Mouse (Mus musculus) macrophage (primary cell): ENCODE data around the gene Rgl2. TPM values are rescaled to one million over a fixed set of nuclear protein-coding genes. Genes with fewer than 3 reads are reported as not detected.
A peak's percentile ranks its signal among the peaks of the same experiment; 100 is the strongest.
"Not testable (repeated sequence)": the region's sequence is repeated elsewhere in the genome, so short reads cannot be mapped to it uniquely, and the experiment has no call there.

Source experiments
- H3K27ac ChIP-seq: fragments of 350-480 bp; formaldehyde crosslinking; 2 replicates; pipeline ENCODE4 v1.9.0; 2021
- H3K36me3 ChIP-seq: fragments of 350-480 bp; formaldehyde crosslinking; 2 replicates; pipeline ENCODE4 v1.9.0; 2021; ENCODE audit errors: inconsistent target
- H3K4me3 ChIP-seq: fragments of 350-480 bp; formaldehyde crosslinking; 2 replicates; pipeline ENCODE4 v1.9.0; 2021; ENCODE audit errors: inconsistent target
- H3K79me2 ChIP-seq: fragments of 350-480 bp; formaldehyde crosslinking; 2 replicates; pipeline ENCODE4 v1.9.0; 2021; ENCODE audit errors: inconsistent target
- WGBS: methylation state at CpG from one replicate; pipeline ENCODE4 v1.1.7; 2026; ENCODE audit warnings: inconsistent platforms; ENCODE audit not compliant: missing documents; 5-methylcytosine and 5-hydroxymethylcytosine counted together
- polyA plus RNA-seq: library from polyadenylated mRNA; stranded (reverse); fragments of 250-400 nt; gene quantifications from 3 replicates; pipeline ENCODE4 v1.2.4, GENCODE M21; 2018; ENCODE audit warnings: inconsistent platforms
- total RNA-seq, 78 experiments: library from RNA; depleted of rRNA; stranded (reverse); fragments of 250-400 nt; gene quantifications; 1 replicate in 9 of 78; 2 replicates in 24 of 78; 3 replicates in 43 of 78; 4 replicates in 2 of 78; pipeline ENCODE4 v1.2.4; 2018; ENCODE audit warnings: inconsistent platforms in 56 of 78

Rgl2 gene
- 1,000 to 10,000 TPM in 5 of 26 experiments, 100 to 1,000 TPM in 21; 361 to 1,491 (median 730) TPM for total RNA-seq (2018; cell fraction: chromatin; rRNA removed)
- total RNA-seq (2018; cell fraction: cytosol; rRNA removed), result 10 to 100 TPM; 16.2 to 93.6 (median 48.0) TPM
- 100 to 1,000 TPM; 102 to 712 (median 325) TPM for total RNA-seq (2018; cell fraction: nucleus; rRNA removed)
- polyA plus RNA-seq, result 36.9 to 101 TPM (median 53.4 TPM) in 3 replicates

GRCm38 (mm10) chr17:33929371-33930279 lies at the start of gene Rgl2:
Rgl2 (plus strand) TSS chr17:33929543.
- peak within 1 kb of the TSS; percentile 83 for H3K4me3 ChIP-seq
- H3K27ac ChIP-seq, result peak within 1 kb of the TSS; percentile 98
- H3K36me3 ChIP-seq, result peaks cover 56% of the 10 kb centered on the region
- peaks cover 86% of the 10 kb centered on the region for H3K79me2 ChIP-seq
- under 1% methylated on average over 61 of the region's 80 CpGs for WGBS

GRCm38 (mm10) chr17:33884320-33884719 lies 45.0 kb upstream of the Rgl2 start:
- not testable (repeated sequence) for H3K4me3 ChIP-seq, H3K36me3 ChIP-seq, H3K27ac ChIP-seq
- H3K79me2 ChIP-seq, result peaks cover 39% of the 10 kb centered on the region
- 90% methylated on average over 5 of the region's 11 CpGs for WGBS

GRCm38 (mm10) chr17:33887802-33888201 lies 41.5 kb upstream of the Rgl2 start:
- 88% methylated on average over 2 of the region's 2 CpGs for WGBS
- not testable (repeated sequence) for H3K27ac ChIP-seq, H3K36me3 ChIP-seq, H3K4me3 ChIP-seq
- H3K79me2 ChIP-seq, result peaks cover 47% of the 10 kb centered on the region

GRCm38 (mm10) chr17:33888230-33888629 lies 41.1 kb upstream of the Rgl2 start:
- not testable (repeated sequence) for H3K36me3 ChIP-seq, H3K4me3 ChIP-seq, H3K27ac ChIP-seq
- H3K79me2 ChIP-seq, result peaks cover 47% of the 10 kb centered on the region

GRCm38 (mm10) chr17:33889941-33890532 lies 39.3 kb upstream of the Rgl2 start:
- WGBS, result 1% methylated on average over 38 of the region's 44 CpGs
- Histone ChIP-seq H3K4me3 (peak overlapping the region; percentile 62), H3K27ac (peak overlapping the region; percentile 50), H3K79me2 (peaks cover 47% of the 10 kb centered on the region)
- H3K36me3 ChIP-seq, result not testable (repeated sequence)

GRCm38 (mm10) chr17:33890533-33891059 lies 38.7 kb upstream of the Rgl2 start, which contains the start of gene Kifc1:
Kifc1 (minus strand) TSS chr17:33890661.
- peak within 1 kb of the TSS; percentile 50 for H3K27ac ChIP-seq
- no peaks in the 10 kb centered on the region for H3K36me3 ChIP-seq
- H3K4me3 ChIP-seq, result peak within 1 kb of the TSS; percentile 62
- peaks cover 45% of the 10 kb centered on the region for H3K79me2 ChIP-seq
- WGBS, result under 1% methylated on average over 38 of the region's 49 CpGs

- WGBS, result 66% methylated on average over 2 of the region's 2 CpGs
- Histone ChIP-seq H3K27ac (no peak overlapping the region), H3K79me2 (peaks cover 38% of the 10 kb centered on the region), H3K4me3 (no peak overlapping the region), H3K36me3 (no peaks in the 10 kb centered on the region)
Measured at GRCm38 (mm10) chr17:33891357-33891756, 38.0 kb upstream of the Rgl2 start.

GRCm38 (mm10) chr17:33891892-33892291 lies 37.5 kb upstream of the Rgl2 start:
- H3K36me3 ChIP-seq, H3K4me3 ChIP-seq, H3K27ac ChIP-seq: not testable (repeated sequence)
- 70% methylated on average over 6 of the region's 6 CpGs for WGBS
- H3K79me2 ChIP-seq, result peaks cover 32% of the 10 kb centered on the region

GRCm38 (mm10) chr17:33892429-33892828 lies 36.9 kb upstream of the Rgl2 start:
- no peak overlapping the region for H3K4me3 ChIP-seq
- H3K27ac ChIP-seq, result no peak overlapping the region
- no peaks in the 10 kb centered on the region for H3K36me3 ChIP-seq
- peaks cover 27% of the 10 kb centered on the region for H3K79me2 ChIP-seq
- 79% methylated on average over 7 of the region's 7 CpGs for WGBS

- H3K79me2 ChIP-seq, result peaks cover 21% of the 10 kb centered on the region
- not testable (repeated sequence) for H3K27ac ChIP-seq, H3K4me3 ChIP-seq, H3K36me3 ChIP-seq
- 79% methylated on average over 4 of the region's 4 CpGs for WGBS
Measured at GRCm38 (mm10) chr17:33893011-33893410, 36.3 kb upstream of the Rgl2 start.

GRCm38 (mm10) chr17:33897114-33897794 lies 32.1 kb upstream of the Rgl2 start:
- no peaks in the 10 kb centered on the region for H3K79me2 ChIP-seq
- 48% methylated on average over 6 of the region's 6 CpGs for WGBS
- no peaks in the 10 kb centered on the region for H3K36me3 ChIP-seq
- H3K4me3 ChIP-seq, result no peak overlapping the region
- H3K27ac ChIP-seq, result no peak overlapping the region

GRCm38 (mm10) chr17:33898193-33898592 lies 31.1 kb upstream of the Rgl2 start:
- not testable (repeated sequence) for H3K27ac ChIP-seq, H3K36me3 ChIP-seq, H3K79me2 ChIP-seq, H3K4me3 ChIP-seq
- 86% methylated on average over 3 of the region's 4 CpGs for WGBS

GRCm38 (mm10) chr17:33899642-33900041 lies 29.7 kb upstream of the Rgl2 start:
- no peak overlapping the region for H3K4me3 ChIP-seq
- H3K27ac ChIP-seq, result no peak overlapping the region
- H3K36me3 ChIP-seq, result no peaks in the 10 kb centered on the region
- H3K79me2 ChIP-seq, result no peaks in the 10 kb centered on the region
- WGBS, result 68% methylated on average over 4 of the region's 4 CpGs

- WGBS, result 72% methylated on average over 7 of the region's 7 CpGs
- no peak overlapping the region for H3K4me3 ChIP-seq
- H3K36me3 ChIP-seq, result no peaks in the 10 kb centered on the region
- H3K79me2 ChIP-seq, result no peaks in the 10 kb centered on the region
- H3K27ac ChIP-seq, result no peak overlapping the region
Measured at GRCm38 (mm10) chr17:33900281-33900988, 28.9 kb upstream of the Rgl2 start.
